Mouse (Mus musculus): ENCODE results near the gene Cdc42ep5. TPM values are rescaled to one million over a fixed set of nuclear protein-coding genes. Genes with fewer than 3 reads are reported as not detected.
"Not testable (repeated sequence)": the region's sequence is repeated elsewhere in the genome, so short reads cannot be mapped to it uniquely, and the experiment has no call there.

The Cdc42ep5 gene
- total RNA-seq (2021) = 1 to 10 TPM; 1.4 to 1.6 TPM
- long read RNA-seq, experiment 1 = 0 reads
- long read RNA-seq, experiment 2, partial matches to known transcripts = 0 of 1 reads
- long read RNA-seq, experiment 2, other reads (novel, unspliced or antisense) = 0 of 1 reads

- Histone ChIP-seq H3K27ac (no peak within 1 kb of the TSS), H3K4me3 (peak within 1 kb of the TSS; percentile 39)
- TF ChIP-seq CTCF (IDR thresholded peaks at IDR 0.05) = no peak
- intact Hi-C loops (cut with DNase I) = no loop called here
- DNase-seq (ENCODE audit: extremely low spot score in 1 of 2, low spot score in 2 of 2) = no peak
Observed at GRCm38 (mm10) chr7:4164090-4164910, at the start of gene Cdc42ep5. Gene Cdc42ep5 (minus strand): TSS chr7:4164860.

GRCm38 (mm10) chr7:4213436-4213835 is 48.8 kb upstream of the Cdc42ep5 start:
- intact Hi-C loops (cut with DNase I) = not testable (repeated sequence)

GRCm38 (mm10) chr7:4208626-4209025 is 44.0 kb upstream of the Cdc42ep5 start:
- DNase-seq (ENCODE audit: extremely low spot score in 1 of 2, low spot score in 2 of 2) = no peak
- Histone ChIP-seq H3K4me3 (no peak overlapping the region), H3K27ac (no peak overlapping the region)
- intact Hi-C loops (cut with DNase I) = no loop called here
- no peak; the same call in 1 of the 2 replicates for TF ChIP-seq CTCF (IDR thresholded peaks at IDR 0.05)

More at GRCm38 (mm10) chr7:4213436-4213835, 48.8 kb upstream of the Cdc42ep5 start:
- DNase-seq (ENCODE audit: extremely low spot score in 1 of 2, low spot score in 2 of 2); H3K4me3 ChIP-seq; H3K27ac ChIP-seq: not testable (repeated sequence)

- TF ChIP-seq CTCF (IDR thresholded peaks at IDR 0.05) = no peak
- Histone ChIP-seq H3K27ac (no peak overlapping the region), H3K4me3 (no peak overlapping the region)
- intact Hi-C loops (cut with DNase I) = no loop called here
- DNase-seq (ENCODE audit: extremely low spot score in 1 of 2, low spot score in 2 of 2) = no peak
Observed at GRCm38 (mm10) chr7:4207126-4207525, 42.5 kb upstream of the Cdc42ep5 start.

GRCm38 (mm10) chr7:4178438-4178837 is 13.8 kb upstream of the Cdc42ep5 start:
- DNase-seq (ENCODE audit: extremely low spot score in 1 of 2, low spot score in 2 of 2) = no peak
- no peak for TF ChIP-seq CTCF (IDR thresholded peaks at IDR 0.05)
- H3K27ac ChIP-seq = no peak overlapping the region
- H3K4me3 ChIP-seq = no peak overlapping the region
- intact Hi-C loops (cut with DNase I) = no loop called here

- intact Hi-C loops (cut with DNase I) = no loop called here
Observed at GRCm38 (mm10) chr7:4170193-4170938, 5.7 kb upstream of the Cdc42ep5 start.

GRCm38 (mm10) chr7:4167098-4167497 is 2.4 kb upstream of the Cdc42ep5 start:
- intact Hi-C loops (cut with DNase I) = no loop called here

More at GRCm38 (mm10) chr7:4170193-4170938, 5.7 kb upstream of the Cdc42ep5 start:
- Histone ChIP-seq H3K4me3 (no peak overlapping the region), H3K27ac (no peak overlapping the region)
- TF ChIP-seq CTCF (IDR thresholded peaks at IDR 0.05) = no peak
- no peak for DNase-seq (ENCODE audit: extremely low spot score in 1 of 2, low spot score in 2 of 2)

GRCm38 (mm10) chr7:4165286-4165685 is 626 bp upstream of the Cdc42ep5 start:
- no peak overlapping the region for H3K27ac ChIP-seq
- DNase-seq (ENCODE audit: extremely low spot score in 1 of 2, low spot score in 2 of 2) = no peak
- TF ChIP-seq CTCF (IDR thresholded peaks at IDR 0.05) = no peak
- intact Hi-C loops (cut with DNase I) = no loop called here
- no peak overlapping the region for H3K4me3 ChIP-seq

More at GRCm38 (mm10) chr7:4167098-4167497, 2.4 kb upstream of the Cdc42ep5 start:
- TF ChIP-seq CTCF (IDR thresholded peaks at IDR 0.05) = no peak
- Histone ChIP-seq H3K27ac (no peak overlapping the region), H3K4me3 (no peak overlapping the region)
- DNase-seq (ENCODE audit: extremely low spot score in 1 of 2, low spot score in 2 of 2) = no peak

- DNase-seq (ENCODE audit: extremely low spot score in 1 of 2, low spot score in 2 of 2) = no peak
- no peak for TF ChIP-seq CTCF (IDR thresholded peaks at IDR 0.05)
- H3K27ac ChIP-seq = no peak overlapping the region
- intact Hi-C loops (cut with DNase I) = no loop called here
- H3K4me3 ChIP-seq = peak overlapping the region; percentile 39
Observed at GRCm38 (mm10) chr7:4163571-4164072, 1.0 kb downstream of the Cdc42ep5 start.

- intact Hi-C loops (cut with DNase I); DNase-seq (ENCODE audit: extremely low spot score in 1 of 2, low spot score in 2 of 2); H3K4me3 ChIP-seq; H3K27ac ChIP-seq: not testable (repeated sequence)
Observed at GRCm38 (mm10) chr7:4161596-4161995, 3.1 kb downstream of the Cdc42ep5 start.

GRCm38 (mm10) chr7:4154976-4155375 is 9.7 kb downstream of the Cdc42ep5 start:
- Histone ChIP-seq H3K4me3 (no peak overlapping the region), H3K27ac (no peak overlapping the region)
- no peak for DNase-seq (ENCODE audit: extremely low spot score in 1 of 2, low spot score in 2 of 2)
- intact Hi-C loops (cut with DNase I) = no loop called here
- no peak for TF ChIP-seq CTCF (IDR thresholded peaks at IDR 0.05)

- intact Hi-C loops (cut with DNase I) = no loop called here
- DNase-seq (ENCODE audit: extremely low spot score in 1 of 2, low spot score in 2 of 2) = no peak
- no peak overlapping the region for H3K27ac ChIP-seq
- TF ChIP-seq CTCF (IDR thresholded peaks at IDR 0.05) = no peak
- H3K4me3 ChIP-seq = no peak overlapping the region
Observed at GRCm38 (mm10) chr7:4154356-4154755, 10.3 kb downstream of the Cdc42ep5 start.

All from left cerebral cortex, adult 2 months (tissue).